Mouse (Mus musculus) adrenal gland (tissue): ENCODE results near the gene Retreg2.

Source experiments
- intact Hi-C: fragments of 180-260 bp; cut with DNase I; formaldehyde crosslinking; loops from one replicate; pipeline ENCODE4 v1.15.1; 2025

The Retreg2 gene

DNA sequence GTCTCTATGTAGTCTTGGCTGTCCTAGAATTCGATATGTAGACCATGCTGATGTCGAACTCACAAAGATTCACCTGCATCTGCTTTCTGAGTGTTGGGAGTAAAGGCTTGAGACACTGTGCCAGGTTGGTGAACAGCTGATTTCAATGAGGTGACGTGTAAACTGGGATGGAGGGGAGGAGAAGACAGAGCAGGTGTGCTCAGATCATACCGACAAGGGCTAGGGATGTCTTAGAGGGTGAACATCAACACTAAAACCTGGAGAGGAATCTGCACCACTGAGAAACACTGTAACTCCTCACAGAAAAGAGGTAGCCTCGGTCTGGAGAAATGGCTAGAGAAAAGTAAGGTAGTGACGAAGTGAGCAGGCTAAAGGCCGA is 25.5 kb downstream of the Retreg2 start:
- intact Hi-C loops = no loop called here

DNA sequence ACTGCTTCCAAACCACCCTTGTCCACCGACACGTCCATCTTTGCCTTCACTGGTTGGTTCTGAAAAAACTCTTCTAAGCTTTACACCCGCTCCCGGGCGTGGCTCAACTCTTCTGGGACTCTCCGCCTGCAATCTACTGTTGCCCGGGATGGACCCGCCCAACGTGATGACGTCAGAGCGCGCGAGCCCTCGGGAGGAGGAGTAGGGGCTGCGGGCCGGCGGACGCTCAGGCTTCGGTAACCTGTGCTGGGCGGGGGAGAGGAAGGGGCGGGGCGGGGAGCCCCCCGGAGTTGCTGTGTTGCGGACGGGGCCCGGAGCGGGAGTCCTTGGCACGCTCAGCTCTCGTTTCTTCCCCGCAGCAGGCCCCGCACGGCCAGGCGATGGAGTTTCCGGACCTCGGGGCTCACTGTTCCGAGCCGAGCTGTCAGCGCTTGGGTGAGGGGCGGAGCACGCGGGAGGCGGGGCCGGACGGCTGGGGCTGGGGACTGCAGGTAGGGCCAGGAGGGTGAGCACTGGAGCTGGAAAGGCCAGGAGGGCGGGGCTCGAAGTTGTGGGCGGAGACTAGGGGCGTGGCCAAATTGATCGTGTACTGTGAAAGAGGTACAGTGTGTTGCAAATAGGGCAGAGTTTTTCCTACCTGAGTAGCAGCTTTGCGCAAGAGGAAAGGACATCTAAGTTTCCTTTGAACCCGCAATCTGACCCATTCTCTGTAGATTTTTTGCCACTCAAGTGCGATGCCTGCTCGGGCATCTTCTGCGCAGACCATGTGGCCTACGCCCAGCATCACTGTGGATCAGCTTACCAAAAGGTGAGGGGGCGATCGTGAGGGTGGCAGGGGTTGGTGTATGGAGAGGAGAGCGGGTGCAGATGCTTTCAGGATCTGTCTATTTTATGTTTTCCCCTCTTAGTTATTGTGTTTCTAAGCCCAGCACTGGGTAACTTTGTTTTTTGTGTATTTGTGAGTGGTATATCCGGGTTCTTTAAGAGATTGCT is 26.2 kb downstream of the Retreg2 start, which contains the start of gene Zfand2b:
Zfand2b (plus strand) TSS at position 175 of the 993 bp plus-strand sequence.
- intact Hi-C loops = no loop called here

DNA sequence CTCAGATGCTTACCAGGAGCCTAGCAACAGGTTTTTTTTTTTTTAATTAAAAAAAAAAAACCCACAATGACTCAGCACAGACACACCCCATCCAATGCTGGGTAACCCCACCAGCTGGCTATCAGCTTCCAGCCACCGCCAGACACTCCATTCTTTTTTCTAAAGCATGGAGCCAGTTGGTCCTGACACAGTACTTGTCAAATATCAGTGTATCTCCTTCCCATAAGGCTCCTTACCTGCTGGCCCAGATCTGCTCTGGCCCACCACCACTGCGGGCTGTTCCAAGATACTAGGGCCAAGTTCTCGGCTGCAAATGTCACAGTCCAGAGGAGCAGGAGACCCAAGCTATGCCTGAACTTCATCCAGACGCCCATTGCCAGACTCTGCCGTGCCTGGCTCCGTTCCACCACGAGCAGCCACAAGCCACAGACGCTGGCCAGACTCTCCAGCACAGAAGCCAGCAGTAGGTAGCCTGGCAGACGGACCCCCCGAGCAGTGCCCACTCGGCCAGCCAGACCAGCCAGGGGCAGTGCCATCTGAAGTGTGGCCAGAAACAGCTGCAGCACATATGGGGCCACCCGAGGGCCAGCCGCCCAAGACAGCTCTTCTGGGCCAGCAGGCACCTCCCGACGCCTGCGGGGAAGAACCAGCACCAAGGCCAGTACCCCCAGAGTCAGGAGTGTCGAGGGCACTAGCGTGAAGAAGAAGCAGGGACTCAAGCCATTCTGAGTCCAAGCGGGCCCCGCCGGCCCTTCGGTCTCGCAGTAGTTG is 36.9 kb downstream of the Retreg2 start:
- intact Hi-C loops = no loop called here

DNA sequence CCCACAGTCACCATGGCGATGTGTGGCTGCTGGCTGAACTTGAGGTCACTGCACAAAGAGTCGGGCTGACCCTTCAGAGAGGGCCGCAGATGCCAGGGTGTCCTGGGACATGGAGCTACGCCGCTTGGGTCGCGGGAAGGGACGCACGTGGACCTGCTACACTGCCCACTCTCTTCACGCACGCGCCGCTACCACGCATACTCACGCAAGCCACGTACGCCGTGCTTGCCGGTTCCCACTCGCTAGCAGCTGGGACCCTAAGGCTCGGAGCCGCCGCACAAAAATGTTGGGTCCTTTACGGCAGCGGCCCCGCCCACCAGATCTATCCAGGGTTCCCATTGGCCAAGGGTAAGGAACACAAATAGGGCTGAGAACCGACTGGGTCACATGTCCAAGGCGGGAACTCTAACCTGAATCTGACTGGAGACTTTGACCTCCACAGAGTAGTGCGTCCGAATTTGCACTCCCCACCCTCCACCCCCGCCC is 37.6 kb downstream of the Retreg2 start, which contains the start of gene Abcb6:
Abcb6 (minus strand) TSS at position 288 of the 486 bp plus-strand sequence.
- intact Hi-C loops = no loop called here

- intact Hi-C loops = no loop called here
These were observed 38.2 kb downstream of the Retreg2 start for GRCm38 (mm10) chr1:75180741-75181140.

GRCm38 (mm10) chr1:75181377-75181870 is 38.8 kb downstream of the Retreg2 start:
- intact Hi-C loops = no loop called here

DNA sequence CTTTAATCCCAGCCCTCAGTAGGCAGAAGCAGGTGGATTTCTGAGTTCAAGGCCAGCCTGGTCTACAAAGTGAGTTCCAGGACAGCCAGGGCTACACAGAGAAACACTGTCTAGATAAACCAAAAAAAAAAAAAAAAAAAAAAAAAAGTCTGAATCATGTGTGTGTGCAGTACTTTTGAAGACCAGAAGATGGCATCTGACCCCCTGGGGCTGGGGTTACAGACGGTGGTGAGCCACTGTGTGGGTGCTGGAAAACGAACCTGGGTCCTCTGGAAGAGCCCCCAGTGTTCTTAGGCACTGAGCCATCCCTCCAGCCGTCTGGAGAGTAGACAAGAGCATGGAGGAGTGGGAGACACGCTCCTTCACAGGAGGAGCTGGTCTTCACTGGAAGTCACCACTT is 39.6 kb downstream of the Retreg2 start:
- intact Hi-C loops = no loop called here

DNA sequence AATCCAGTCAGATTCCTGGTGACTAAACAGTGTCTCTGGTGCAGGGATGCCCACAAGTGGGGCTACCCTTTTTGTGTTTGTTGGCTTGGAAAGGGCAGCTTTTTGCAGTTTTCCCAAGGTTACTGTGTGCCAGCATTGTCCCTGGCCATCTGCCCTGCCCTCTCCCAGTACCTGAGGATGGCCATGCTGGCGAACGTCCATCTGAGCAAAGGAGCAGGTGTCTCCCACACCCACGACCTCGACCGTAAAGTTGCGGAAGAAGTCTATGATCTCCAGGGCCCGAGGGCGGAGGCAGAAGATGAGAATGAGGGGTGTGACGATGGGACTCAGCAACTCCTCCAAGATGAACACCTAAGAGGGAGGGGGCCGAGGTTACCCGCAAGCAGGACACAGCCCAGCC is 42.9 kb downstream of the Retreg2 start:
- intact Hi-C loops = no loop called here

GRCm38 (mm10) chr1:75187126-75187525 is 44.5 kb downstream of the Retreg2 start:
- intact Hi-C loops = no loop called here

DNA sequence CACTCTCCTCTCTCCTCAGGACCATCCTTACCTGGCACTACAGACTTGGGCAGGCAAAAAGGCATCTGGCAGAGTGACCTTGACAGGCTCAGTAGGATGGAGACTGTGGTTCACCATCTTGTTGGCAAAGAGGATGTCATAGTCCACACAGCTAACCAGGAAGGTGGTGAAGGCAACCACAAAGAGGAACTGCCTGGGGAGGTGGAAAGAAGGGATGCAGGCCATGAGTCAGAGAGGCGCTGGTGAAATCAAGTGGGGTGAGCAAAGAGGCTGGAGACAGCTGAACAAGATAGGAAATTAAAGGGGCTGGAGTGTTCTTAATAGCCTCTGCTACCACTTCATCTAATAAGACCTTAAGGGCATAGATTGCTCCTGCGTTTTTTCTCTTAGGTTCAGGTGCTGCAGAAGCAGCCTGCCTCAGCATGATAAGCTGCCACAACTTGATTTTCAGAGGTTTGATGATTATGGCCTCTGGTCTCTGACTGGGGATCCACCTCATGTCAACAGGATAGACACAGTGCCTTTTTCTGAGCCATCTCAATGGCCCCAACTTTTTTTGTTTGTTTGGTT is 45.4 kb downstream of the Retreg2 start:
- intact Hi-C loops = no loop called here

- intact Hi-C loops = no loop called here
These were observed 48.0 kb downstream of the Retreg2 start for GRCm38 (mm10) chr1:75190577-75190976.

DNA sequence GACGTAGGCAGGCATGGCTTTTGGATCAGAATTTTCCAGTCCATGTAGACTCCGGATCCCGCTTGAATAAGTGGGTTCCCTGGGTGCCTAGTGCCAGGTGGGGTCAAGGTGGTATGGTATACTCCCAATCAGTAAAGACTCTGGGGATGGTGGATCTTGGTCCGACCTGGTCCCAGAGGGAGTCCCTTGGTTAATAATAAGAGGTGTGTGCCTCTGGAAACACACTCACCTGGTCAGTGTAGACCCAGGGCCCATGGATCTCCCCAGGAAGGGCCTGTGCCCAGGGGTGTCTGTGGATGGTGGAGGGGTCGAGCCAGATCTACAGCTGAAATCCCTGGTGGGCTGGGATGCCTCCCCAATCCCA is 48.7 kb downstream of the Retreg2 start:
- intact Hi-C loops = no loop called here

DNA sequence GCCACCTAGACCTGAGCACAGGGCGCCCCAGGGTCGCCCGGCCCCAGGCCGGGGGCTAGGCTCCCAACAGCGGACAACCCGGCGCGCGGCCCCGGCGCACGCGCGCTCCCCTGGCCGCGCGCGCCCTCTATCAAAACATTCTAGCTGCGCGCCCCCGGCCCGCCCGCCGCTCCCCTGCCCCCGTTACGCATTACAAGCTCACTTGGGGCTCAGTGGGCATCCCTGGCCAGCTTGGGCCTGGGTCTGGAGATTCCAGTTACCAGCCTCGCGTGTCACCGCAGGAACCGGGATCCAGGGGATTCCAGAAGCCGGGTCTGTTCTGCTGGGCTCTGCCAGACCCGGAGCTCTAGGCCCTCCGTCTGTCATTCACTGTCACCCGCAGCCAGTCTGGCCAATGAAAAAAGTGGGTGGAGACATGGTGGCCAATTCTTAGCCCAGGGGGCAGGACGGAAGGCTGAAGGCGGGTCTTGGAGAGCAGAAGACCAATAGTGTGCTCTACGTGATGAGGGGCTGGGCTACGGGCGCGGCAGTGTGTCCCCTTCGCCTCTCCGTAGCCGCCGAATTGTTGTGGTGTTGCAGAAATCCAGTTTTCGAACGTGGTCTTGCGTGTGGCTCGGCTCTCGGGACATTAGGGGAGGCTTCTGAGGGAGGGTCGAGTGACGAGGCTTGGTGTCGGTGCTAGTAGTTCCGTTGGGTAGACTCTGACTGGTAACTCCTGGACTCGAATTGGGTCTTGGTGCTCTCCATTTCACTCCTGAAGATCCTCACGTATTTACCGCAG is 49.2 kb downstream of the Retreg2 start, which contains the start of the genes Ankzf1 and Atg9a:
Ankzf1 (plus strand) TSS at position 530 of the 781 bp plus-strand sequence.
Atg9a (minus strand) TSS at position 575 of the 781 bp plus-strand sequence.
- intact Hi-C loops = no loop called here

GRCm38 (mm10) chr1:75192452-75192851 is 49.9 kb downstream of the Retreg2 start:
- intact Hi-C loops = no loop called here
